Mouse (Mus musculus) myocyte (in vitro differentiated cells): Measurements from ENCODE around the gene Dnajc28.

Experiments
- CEBPB ChIP-seq: IDR thresholded peaks from 2 replicates; pipeline ENCODE4 v1.6.1; 2011; ENCODE audit warnings: mild to moderate bottlenecking, moderate library complexity; ENCODE audit not compliant: poor library complexity, insufficient read depth, severe bottlenecking
- E2F4 ChIP-seq: IDR thresholded peaks from one replicate; pipeline ENCODE4 v1.6.1; 2011; ENCODE audit warnings: mild to moderate bottlenecking, control low read depth, moderate library complexity; ENCODE audit not compliant: insufficient read depth
- MYOD1 ChIP-seq, 3 experiments: IDR thresholded peaks; one replicate each; pipeline ENCODE4 v1.6.1; 2011; ENCODE audit warnings: control low read depth in 2 of 3, low read depth in 2 of 3, mild to moderate bottlenecking in 2 of 3, moderate library complexity in 1 of 3; ENCODE audit not compliant: insufficient read length in 2 of 3, control insufficient read depth in 1 of 3
- POLR2A ChIP-seq: IDR thresholded peaks from one replicate; pipeline ENCODE4 v1.6.1; 2011; ENCODE audit warnings: low read depth, mild to moderate bottlenecking, control low read depth, moderate library complexity; ENCODE audit not compliant: insufficient read length
- SRF ChIP-seq: IDR thresholded peaks from one replicate; pipeline ENCODE4 v1.6.1; 2011; ENCODE audit warnings: low read depth; ENCODE audit not compliant: control insufficient read depth, insufficient read length
- TCF12 ChIP-seq: IDR thresholded peaks from one replicate; pipeline ENCODE4 v1.6.1; 2011; ENCODE audit warnings: mild to moderate bottlenecking, control low read depth; ENCODE audit not compliant: poor library complexity, insufficient read depth, severe bottlenecking
- TCF3 ChIP-seq: IDR thresholded peaks from one replicate; pipeline ENCODE4 v1.6.1; 2011; ENCODE audit warnings: low read depth, control low read depth; ENCODE audit not compliant: insufficient read length

DNA sequence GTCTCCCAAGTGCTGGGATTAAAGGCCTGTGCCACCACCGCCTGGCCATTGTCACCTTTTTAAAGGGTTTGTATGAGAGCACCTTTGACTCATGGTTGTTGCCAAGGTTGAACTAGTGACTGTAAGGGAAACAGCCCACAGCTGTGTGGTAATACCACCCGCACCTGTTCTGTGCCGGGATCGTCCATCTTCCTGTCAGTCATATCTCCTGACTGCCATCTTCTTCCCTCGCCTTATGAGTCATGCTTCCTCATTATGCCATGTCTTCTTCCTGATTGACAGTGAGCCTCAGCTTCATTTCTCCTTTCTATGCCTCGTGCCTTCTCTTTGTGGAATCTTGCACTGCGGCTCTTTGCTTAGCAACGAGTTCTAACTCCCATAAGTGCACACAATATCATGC is 11.9 kb downstream of the Dnajc28 start:
- TF ChIP-seq POLR2A (no peak), E2F4 (no peak), SRF (no peak), TCF12 (no peak), MYOD1 (IDR thresholded peaks at IDR 0.05; ENCODE audit: control insufficient read depth in 1 of 3, insufficient read length in 2 of 3, low read depth in 2 of 3) (peak in 2 of 3 experiments; percentile 59 to 95), TCF3 (no peak), CEBPB (no peak)
